Mouse (Mus musculus) kidney, embryonic 16.5 days (tissue): ENCODE data around the gene Asap2. TPM values are rescaled to one million over a fixed set of nuclear protein-coding genes. Genes with fewer than 3 reads are reported as not detected.
A peak's percentile ranks its signal among the peaks of the same experiment; 100 is the strongest.

ENCODE experiments used
- ATAC-seq: fragments of 200-750 bp; cut with Nextera tagmentation; 2 replicates; pipeline ENCODE4 v1.8.0; 2017; ENCODE audit warnings: moderate TSS enrichment; ENCODE audit not compliant: low FRiP score, low TSS enrichment
- H3K27ac ChIP-seq: fragments of 300-500 bp; sonication (generic); 2 replicates; pipeline ENCODE4 v1.5.1; 2014; ENCODE audit warnings: low read length
- H3K27me3 ChIP-seq: fragments of 300-500 bp; sonication (generic); 2 replicates; pipeline ENCODE4 v1.6.1; 2014; ENCODE audit warnings: low read length, control low read depth, mixed read lengths; ENCODE audit not compliant: insufficient read depth
- H3K36me3 ChIP-seq: fragments of 300-500 bp; sonication (generic); 2 replicates; pipeline ENCODE4 v1.6.1; 2014; ENCODE audit warnings: low read length, control low read depth, mixed read lengths; ENCODE audit not compliant: insufficient read depth
- H3K4me1 ChIP-seq: fragments of 300-500 bp; sonication (generic); 2 replicates; pipeline ENCODE4 v1.6.1; 2014; ENCODE audit warnings: low read length, control low read depth, mixed read lengths; ENCODE audit not compliant: insufficient read depth
- H3K4me2 ChIP-seq: fragments of 300-500 bp; sonication (generic); replicated peaks from 2 replicates; pipeline ENCODE4 v1.6.1; 2014; ENCODE audit warnings: low read depth, low read length
- H3K4me3 ChIP-seq: fragments of 300-500 bp; sonication (generic); 2 replicates; pipeline ENCODE4 v1.5.1; 2014; ENCODE audit warnings: mild to moderate bottlenecking, low read length
- H3K9ac ChIP-seq: fragments of 300-500 bp; sonication (generic); replicated peaks from 2 replicates; pipeline ENCODE4 v1.6.1; 2014; ENCODE audit warnings: low read length
- H3K9me3 ChIP-seq: fragments of 300-500 bp; sonication (generic); 2 replicates; pipeline ENCODE4 v1.6.1; 2016; ENCODE audit warnings: low read length, control low read depth
- WGBS: fragments of 180-500 bp; shearing (Covaris S2); extraction: QIAGEN DNeasy Blood & Tissue Kit; methylation state at CpG from one replicate; pipeline ENCODE4 v1.1.7; 2014; 5-methylcytosine and 5-hydroxymethylcytosine counted together
- polyA plus RNA-seq: library from polyadenylated mRNA; unstranded; fragments of >200 nt; fragmentation: Nextera tagmentation; extraction: Ambion mirVana; gene quantifications from 2 replicates; pipeline ENCODE4 v1.2.1, GENCODE M21; 2015

Gene Asap2
- polyA plus RNA-seq, 1 experiment from 2014 or later: 8.1 TPM

- Histone ChIP-seq H3K9ac (no peak overlapping the region), H3K4me1 (peaks cover 80% of the 10 kb centered on the region), H3K36me3 (no peaks in the 10 kb centered on the region), H3K27me3 (no peaks in the 10 kb centered on the region), H3K27ac (no peak overlapping the region), H3K4me3 (no peak overlapping the region), H3K9me3 (no peaks in the 10 kb centered on the region), H3K4me2 (no peak overlapping the region)
- 85% methylated on average over 10 of the region's 10 CpGs for WGBS
- ATAC-seq: no peak
Observed at GRCm38 (mm10) chr12:21130274-21130823, 140.1 kb downstream of the Asap2 start.

- H3K4me2 ChIP-seq: no peak overlapping the region
- no peaks in the 10 kb centered on the region for H3K36me3 ChIP-seq
- H3K4me1 ChIP-seq: peaks cover 77% of the 10 kb centered on the region
- ATAC-seq: no peak
- WGBS: 31% methylated on average over 10 of the region's 10 CpGs
- no peak overlapping the region for H3K4me3 ChIP-seq
- H3K9me3 ChIP-seq: no peaks in the 10 kb centered on the region
- peak overlapping the region; percentile 14; the same call in 1 of the 2 replicates for H3K27ac ChIP-seq
- H3K9ac ChIP-seq: no peak overlapping the region
- no peaks in the 10 kb centered on the region for H3K27me3 ChIP-seq
Observed at GRCm38 (mm10) chr12:21132537-21132936, 142.3 kb downstream of the Asap2 start.

DNA sequence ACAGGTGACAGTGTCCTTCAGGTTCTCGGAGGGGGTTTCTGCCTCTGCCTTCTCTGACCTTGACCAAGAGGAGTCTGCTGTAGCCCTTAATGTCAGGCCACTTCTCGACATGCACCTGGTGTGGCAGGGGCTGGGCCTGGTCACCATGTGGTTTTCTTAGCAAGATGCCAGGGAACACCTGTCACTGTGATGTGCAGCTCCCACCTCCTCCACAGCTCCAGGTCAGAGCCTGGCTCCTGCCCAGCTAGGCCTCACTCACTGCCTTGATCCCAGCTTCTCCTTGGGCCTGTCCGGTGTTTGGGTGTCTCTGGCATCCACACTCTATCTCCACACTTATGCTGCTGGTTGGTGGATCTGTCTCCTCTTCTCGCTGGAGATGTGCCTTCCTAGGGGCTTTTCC, 142.8 kb downstream of the Asap2 start:
- Histone ChIP-seq H3K9ac (no peak overlapping the region), H3K27me3 (no peaks in the 10 kb centered on the region), H3K36me3 (no peaks in the 10 kb centered on the region), H3K9me3 (no peaks in the 10 kb centered on the region), H3K27ac (peak overlapping the region; percentile 14; the same call in 1 of the 2 replicates), H3K4me2 (no peak overlapping the region), H3K4me1 (peaks cover 75% of the 10 kb centered on the region), H3K4me3 (no peak overlapping the region)
- no peak for ATAC-seq
- WGBS: 64% methylated on average over 4 of the region's 4 CpGs

DNA sequence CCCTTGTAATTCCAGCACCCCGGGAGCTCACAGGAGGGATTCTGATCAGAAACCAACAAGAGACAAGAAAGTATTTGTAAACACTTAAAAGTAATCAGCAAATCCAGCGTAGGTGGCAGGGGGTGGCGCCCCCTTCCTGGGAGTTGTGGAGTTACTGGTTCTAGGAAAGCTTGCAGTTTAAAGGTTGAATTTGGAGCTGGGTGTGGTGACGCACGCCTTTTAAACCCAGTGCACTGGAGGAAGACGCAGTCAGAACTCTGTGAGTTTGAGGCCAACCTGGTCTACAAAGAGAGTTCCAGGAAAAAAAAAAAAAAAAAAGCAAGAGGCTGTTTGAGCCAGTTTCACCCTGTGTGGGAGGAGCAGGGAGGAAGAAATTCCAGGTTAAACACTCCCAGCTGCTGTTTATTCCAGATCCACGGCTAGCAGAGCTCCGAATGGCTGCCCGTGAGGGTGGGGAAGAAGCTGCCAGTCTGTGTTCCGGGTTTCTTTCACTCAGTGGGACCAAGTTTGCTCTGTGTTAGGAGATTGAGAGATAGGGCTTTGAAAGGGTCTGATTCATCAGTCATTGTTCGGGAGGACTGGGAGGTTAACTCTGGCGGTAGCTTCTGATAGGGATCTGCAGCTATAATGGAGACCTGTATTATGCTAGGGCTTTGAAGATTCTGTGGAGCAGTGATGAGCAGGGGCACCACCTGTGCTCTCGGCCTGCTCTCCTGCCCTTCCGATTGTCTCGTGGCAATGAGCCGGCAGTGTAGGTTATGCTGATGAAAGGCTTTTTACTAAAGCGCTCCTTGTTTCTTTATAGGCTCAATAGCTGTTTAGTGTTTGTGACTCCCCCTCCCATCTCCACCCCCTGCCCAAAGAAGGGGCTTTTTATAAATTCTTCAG, 144.0 kb downstream of the Asap2 start:
- H3K4me1 ChIP-seq: peaks cover 74% of the 10 kb centered on the region
- no peak overlapping the region for H3K4me3 ChIP-seq
- ATAC-seq: no peak
- 46% methylated on average over 17 of the region's 17 CpGs for WGBS
- H3K4me2 ChIP-seq: no peak overlapping the region; the same call in 1 of the 2 replicates
- no peaks in the 10 kb centered on the region for H3K9me3 ChIP-seq
- H3K9ac ChIP-seq: peak overlapping the region; percentile 48; the same call in 1 of the 2 replicates
- H3K27ac ChIP-seq: peak overlapping the region; percentile 25; the same call in 1 of the 2 replicates
- no peaks in the 10 kb centered on the region for H3K27me3 ChIP-seq
- H3K36me3 ChIP-seq: no peaks in the 10 kb centered on the region

GRCm38 (mm10) chr12:21135651-21136461, 145.6 kb downstream of the Asap2 start:
- H3K27me3 ChIP-seq: no peaks in the 10 kb centered on the region
- ATAC-seq: peak; percentile 60
- H3K9me3 ChIP-seq: no peaks in the 10 kb centered on the region
- peak overlapping the region; percentile 21 for H3K27ac ChIP-seq
- H3K4me2 ChIP-seq: no peak overlapping the region
- H3K9ac ChIP-seq: no peak overlapping the region
- 41% methylated on average over 8 of the region's 8 CpGs for WGBS
- H3K4me3 ChIP-seq: no peak overlapping the region
- H3K4me1 ChIP-seq: peaks cover 71% of the 10 kb centered on the region
- H3K36me3 ChIP-seq: no peaks in the 10 kb centered on the region

DNA sequence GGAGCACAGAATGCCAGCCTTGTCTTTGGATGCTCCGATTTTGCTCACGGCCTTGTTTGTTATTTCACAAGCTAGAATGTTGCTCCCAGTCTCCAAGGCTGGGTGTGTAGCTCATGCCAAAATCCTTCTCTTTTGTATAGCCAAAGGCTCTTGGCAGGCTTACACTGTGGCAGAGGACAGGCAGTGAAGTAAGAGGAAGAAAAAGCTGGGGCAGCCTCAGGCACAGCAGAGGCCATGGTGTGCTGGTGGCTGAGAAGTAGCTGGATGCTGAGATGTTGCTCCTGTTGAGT, 146.1 kb downstream of the Asap2 start:
- ATAC-seq: no peak
- Histone ChIP-seq H3K4me1 (peaks cover 71% of the 10 kb centered on the region), H3K9me3 (no peaks in the 10 kb centered on the region), H3K4me3 (no peak overlapping the region), H3K9ac (no peak overlapping the region), H3K4me2 (no peak overlapping the region), H3K36me3 (no peaks in the 10 kb centered on the region), H3K27ac (peak overlapping the region; percentile 21), H3K27me3 (no peaks in the 10 kb centered on the region)
- 74% methylated on average over 2 of the region's 2 CpGs for WGBS

DNA sequence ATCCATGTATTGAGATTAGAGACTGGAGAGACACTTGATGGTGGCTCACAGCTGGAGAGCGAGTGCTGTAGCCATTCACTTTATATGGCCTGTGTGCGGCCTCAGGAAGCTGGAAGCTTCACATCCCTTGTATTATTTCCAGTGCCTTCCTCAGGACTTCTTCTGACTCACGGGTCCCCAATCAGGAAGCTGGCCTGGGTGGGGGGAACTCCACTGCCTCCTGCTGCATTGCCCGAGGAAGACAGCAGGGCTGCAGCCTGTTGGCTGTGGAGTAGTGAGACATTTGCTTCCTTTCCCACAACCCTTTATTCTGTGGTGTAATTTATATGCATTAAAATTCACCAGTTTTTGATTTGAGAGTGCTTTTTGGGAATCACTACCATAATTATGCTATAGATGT, 149.3 kb downstream of the Asap2 start:
- ATAC-seq: no peak
- Histone ChIP-seq H3K4me3 (no peak overlapping the region), H3K9ac (no peak overlapping the region), H3K4me1 (peaks cover 44% of the 10 kb centered on the region), H3K9me3 (no peaks in the 10 kb centered on the region), H3K27ac (no peak overlapping the region), H3K27me3 (no peaks in the 10 kb centered on the region), H3K4me2 (no peak overlapping the region), H3K36me3 (no peaks in the 10 kb centered on the region)
- WGBS: 45% methylated on average over 4 of the region's 4 CpGs

DNA sequence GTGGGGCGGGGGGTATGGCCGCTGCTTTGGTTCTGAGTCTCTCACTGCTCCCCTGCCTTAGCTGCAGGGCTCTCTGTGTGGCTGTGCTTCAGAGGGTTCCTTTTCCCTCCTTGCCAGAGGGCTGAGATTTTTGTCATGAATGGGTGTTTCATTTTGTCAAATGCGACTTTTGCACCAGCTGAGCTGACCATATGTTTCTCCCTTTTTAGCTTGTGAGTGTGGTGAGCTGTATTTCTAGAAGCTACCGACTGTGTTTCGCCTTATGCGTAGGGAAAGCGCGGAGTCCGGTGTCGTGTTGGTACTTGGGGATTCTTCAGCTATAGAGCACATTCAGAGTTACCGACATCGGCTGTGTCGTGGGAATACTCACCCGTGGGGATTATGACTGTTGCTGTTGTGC, 149.9 kb downstream of the Asap2 start:
- no peak for ATAC-seq
- Histone ChIP-seq H3K4me3 (no peak overlapping the region), H3K4me2 (no peak overlapping the region), H3K27ac (no peak overlapping the region), H3K27me3 (no peaks in the 10 kb centered on the region), H3K9ac (no peak overlapping the region), H3K4me1 (peaks cover 40% of the 10 kb centered on the region), H3K9me3 (no peaks in the 10 kb centered on the region), H3K36me3 (no peaks in the 10 kb centered on the region)
- WGBS: 94% methylated on average over 14 of the region's 14 CpGs

GRCm38 (mm10) chr12:21140741-21141308, 150.6 kb downstream of the Asap2 start:
- no peaks in the 10 kb centered on the region for H3K27me3 ChIP-seq

More at GRCm38 (mm10) chr12:21140741-21141308, 150.6 kb downstream of the Asap2 start:
- Histone ChIP-seq H3K4me1 (peaks cover 38% of the 10 kb centered on the region), H3K4me2 (no peak overlapping the region), H3K4me3 (no peak overlapping the region), H3K9ac (no peak overlapping the region), H3K27ac (no peak overlapping the region), H3K36me3 (no peaks in the 10 kb centered on the region), H3K9me3 (no peaks in the 10 kb centered on the region)
- ATAC-seq: no peak
- WGBS: 92% methylated on average over 6 of the region's 6 CpGs
